Mouse (Mus musculus): ENCODE data around the gene Agpat2.

DNA sequence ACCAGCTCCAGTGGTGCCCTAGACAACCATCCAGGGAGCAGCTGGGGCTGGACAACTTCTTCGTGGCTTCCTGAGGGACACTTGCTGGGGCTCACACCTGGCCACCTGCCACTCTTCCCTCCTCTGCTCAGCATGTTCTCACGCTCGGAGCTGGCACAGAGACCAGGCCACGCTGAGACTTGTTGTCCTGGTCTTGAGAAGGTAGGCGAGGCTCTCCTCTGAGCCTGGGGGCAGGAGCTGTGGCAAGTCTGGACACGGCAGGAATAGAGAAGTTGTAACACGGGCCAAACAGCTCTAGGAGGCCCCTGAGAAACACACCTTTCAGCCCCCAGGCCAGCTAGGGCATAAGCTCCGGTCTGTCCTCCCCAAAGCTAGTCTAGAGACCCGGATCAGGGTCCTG is 50.3 kb downstream of the Agpat2 start:
- TF ChIP-seq HCFC1 (IDR thresholded peaks at IDR 0.05; ENCODE audit: borderline replicate concordance, insufficient read depth, low read length) = no peak
- no peak for TF ChIP-seq MAFK (IDR thresholded peaks at IDR 0.05; ENCODE audit: insufficient read depth, low read depth, low read length)
- no peak for TF ChIP-seq ZNF384 (IDR thresholded peaks at IDR 0.05; ENCODE audit: low read depth, low read length)
- TF ChIP-seq CHD2 (IDR thresholded peaks at IDR 0.05; ENCODE audit: low read depth, low read length) = no peak
- no peak for TF ChIP-seq ZC3H11A (IDR thresholded peaks at IDR 0.05; ENCODE audit: borderline replicate concordance, low read depth, low read length)
